Mouse (Mus musculus) megakaryocyte-erythroid progenitor cell, adult 5-6 weeks (primary cell): ENCODE results near the gene Zfp853. TPM values are rescaled to one million over a fixed set of nuclear protein-coding genes. Genes with fewer than 3 reads are reported as not detected.

Experiments
- ATAC-seq: replicated peaks from 2 replicates; pipeline ENCODE4 v1.8.0; 2016; ENCODE audit warnings: mild to moderate bottlenecking, inconsistent platforms; ENCODE audit not compliant: severe bottlenecking, poor library complexity, low FRiP score, low TSS enrichment
- total RNA-seq, 2 experiments: library from RNA; stranded (forward) in 1 of 2; stranded (reverse) in 1 of 2; fragments of 200-1000, 215-1000 nt in 1 of 2; fragments of >200 nt in 1 of 2; fragmentation: Nextera tagmentation in 1 of 2; gene quantifications; 2 replicates each; pipeline ENCODE4 v1.2.3; 2014 to 2017

Gene Zfp853
- total RNA-seq, 2 experiments from 2014 or later = not detected

DNA sequence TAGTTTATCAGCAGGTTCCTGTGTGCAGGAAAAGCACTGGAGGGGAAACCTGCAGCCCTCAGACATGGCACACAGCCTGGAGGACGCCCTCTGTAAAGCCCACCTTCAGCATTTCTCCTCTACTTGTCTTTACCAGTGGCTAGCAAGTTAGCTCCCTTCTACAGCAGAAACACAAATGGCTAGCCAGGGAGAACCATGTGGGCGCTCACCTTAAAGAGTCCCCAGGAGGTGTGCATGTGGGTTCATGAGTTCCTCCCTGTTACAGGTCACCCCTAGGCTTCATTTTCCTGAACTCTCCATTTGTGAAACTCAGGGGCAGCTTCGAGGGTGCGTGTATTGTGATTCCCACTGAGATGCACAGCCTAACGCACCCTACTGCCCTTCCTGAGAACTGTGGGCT, 37.6 kb downstream of the Zfp853 start:
- no peak for ATAC-seq

DNA sequence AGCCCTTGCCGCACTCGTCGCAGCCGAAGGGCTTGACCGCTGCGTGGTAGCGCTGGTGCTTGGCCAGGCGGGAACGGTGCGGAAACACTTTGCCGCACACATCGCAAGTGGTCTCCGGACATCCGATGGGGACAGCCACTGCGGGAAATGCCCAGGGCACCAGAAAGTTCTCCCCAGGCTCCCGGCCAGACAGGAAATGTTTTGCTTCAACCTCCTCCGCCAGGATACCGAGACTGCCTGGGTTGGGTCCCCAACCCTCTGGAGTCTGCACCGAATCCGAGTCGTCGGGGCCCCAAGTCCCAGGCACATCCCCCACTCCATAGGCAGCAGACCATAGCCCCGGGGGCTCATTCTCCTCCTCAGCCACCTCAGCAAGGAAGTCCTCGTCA, 38.3 kb downstream of the Zfp853 start:
- no peak for ATAC-seq

DNA sequence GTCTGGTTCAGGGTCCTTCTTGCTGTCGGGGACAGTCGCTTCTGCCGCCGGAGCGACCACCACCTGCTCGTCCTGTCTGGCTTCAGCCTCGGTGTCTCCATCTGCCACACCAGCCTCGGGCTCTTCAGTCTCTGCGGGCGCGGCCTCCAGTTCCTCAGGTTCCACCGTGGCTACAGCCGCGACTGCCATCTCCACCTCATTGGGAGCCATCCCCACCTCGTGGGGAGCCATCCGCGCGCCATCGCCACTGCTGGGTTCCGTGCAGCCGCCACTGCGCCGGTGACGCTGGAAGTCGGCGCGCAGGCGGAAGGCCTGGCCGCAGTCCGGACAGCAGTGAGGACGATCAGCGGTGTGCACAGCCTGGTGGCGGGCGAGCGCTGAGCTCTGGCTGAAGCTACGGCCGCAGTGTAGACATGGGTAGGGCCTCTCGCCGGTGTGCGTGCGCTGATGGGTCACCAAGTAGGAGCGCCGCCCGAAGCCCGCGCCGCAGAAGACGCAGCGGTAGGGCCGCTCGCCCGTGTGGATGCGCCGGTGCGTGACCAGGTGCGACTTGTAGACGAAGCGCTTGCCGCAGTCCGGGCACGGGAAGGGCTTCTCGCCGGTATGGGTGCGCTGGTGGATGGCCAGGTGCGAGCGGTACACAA, 38.8 kb downstream of the Zfp853 start:
- ATAC-seq = no peak

DNA sequence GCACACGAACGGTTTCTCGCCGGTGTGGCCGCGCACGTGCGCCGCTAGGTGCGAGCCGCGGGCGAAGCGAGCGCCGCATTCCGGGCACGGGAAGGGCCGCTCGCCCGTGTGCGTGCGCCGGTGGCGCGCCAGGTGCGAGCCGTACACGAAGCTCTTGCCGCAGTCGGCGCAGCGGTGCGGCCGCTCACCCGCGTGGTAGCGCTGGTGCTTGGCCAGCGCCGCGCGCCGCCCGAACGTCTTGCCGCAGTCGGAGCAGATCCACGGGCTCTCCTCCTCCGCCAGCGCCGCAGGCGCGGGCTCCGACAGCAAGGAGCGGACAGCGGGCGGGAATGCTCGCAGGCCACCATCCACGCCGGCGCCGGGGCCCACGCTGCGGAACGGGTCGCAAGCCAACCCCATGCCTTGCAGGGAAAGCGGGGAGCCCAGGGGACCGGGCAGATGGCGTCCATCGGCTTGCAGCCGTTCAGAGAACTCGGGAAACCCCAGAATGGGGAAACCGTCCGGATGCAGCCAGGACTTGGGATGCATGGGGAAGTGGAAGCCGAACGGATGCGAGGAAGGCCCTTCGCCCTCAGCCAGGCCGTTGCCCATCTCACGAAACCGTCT, 39.4 kb downstream of the Zfp853 start:
- no peak for ATAC-seq

DNA sequence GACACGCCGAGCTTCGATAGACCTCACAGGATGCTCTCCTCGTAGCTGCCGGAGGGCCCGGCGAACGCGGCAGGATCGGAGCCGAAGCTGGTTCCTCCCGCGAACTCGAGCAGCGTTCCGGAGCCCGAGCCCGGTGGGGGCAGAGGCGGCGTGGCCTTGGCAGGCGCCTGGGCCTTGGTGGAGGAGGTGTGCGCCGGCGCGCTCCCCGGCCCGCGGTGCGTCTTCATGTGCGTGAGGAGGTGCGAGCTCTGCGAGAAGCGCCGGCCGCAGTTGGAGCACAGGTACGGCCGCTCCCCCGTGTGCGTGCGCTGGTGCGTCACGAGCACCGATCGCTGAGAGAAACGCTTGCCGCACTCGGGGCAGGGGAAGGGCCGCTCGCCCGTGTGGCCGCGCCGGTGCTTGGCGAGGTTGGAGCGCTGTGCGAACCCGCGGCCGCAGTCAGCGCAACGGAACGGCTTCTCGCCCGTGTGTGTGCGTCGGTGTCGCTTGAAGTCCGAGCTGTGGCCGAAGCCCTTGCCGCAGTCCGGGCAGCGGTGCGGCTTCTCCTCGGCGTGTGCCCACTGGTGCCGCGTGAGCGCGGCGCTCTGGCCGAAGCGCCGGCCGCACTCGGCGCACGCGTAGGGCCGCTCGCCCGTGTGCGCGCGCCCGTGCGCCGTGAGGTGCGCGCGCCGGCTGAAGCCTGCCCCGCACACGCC, 40.1 kb downstream of the Zfp853 start:
- no peak for ATAC-seq

DNA sequence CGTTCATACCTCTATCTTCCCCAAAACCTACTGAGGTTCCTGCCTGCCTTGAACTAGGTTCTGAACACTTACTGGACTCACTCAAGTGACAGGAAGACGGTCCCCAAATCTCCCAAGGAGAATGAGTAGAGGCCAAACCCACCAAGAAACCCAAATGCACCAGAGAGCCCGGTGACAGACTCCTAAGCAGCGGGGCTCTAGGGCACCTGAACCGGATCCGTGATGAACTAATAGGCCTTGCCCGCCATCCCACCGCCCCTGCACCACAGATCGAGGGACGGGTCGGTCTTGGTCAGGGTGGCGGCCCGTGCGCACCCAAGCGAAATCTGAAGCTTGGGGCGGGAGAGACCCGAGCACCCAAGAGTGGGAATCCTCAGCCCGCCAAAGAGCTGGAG, 40.6 kb downstream of the Zfp853 start:
- ATAC-seq = no peak

DNA sequence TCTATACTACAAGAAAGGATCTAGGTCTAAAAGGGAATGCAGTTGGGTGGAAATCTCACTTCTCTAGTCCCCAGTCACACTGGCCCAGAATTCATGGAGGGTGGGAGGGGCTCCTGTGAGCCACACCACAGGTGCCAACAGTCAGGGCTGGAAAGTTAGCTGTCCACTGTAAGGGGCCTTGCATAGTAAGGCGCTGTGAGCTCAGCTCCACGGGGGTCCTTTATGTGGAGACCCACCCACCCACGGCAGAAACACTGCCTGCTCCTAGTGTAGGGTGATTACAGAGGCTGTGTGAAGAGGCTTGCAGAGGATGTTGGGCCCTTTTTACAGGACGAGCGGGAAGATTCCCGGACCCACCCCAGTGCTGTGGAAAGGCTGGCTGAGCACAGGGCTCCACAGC, 41.4 kb downstream of the Zfp853 start:
- no peak for ATAC-seq

DNA sequence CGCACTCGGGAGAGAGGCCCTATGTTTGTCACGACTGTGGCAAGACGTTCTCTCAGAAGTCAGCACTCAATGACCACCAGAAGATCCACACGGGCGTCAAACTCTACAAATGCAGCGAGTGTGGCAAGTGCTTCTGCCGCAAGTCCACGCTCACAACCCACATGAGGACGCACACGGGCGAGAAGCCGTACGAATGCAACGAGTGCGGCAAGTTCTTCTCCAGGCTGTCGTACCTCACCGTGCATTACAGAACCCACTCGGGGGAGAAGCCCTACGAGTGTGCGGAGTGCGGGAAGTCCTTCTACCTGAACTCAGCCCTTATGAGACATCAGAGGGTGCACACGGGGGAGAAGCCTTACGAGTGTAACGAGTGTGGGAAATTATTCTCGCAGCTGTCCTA, 48.5 kb downstream of the Zfp853 start:
- no peak for ATAC-seq

Other genes with a start within 250 kb of the Zfp853 start
- 41.0 and 62.7 TPM in 2 replicates for gene Rnf216, start 180.6 kb downstream of the Zfp853 start, total RNA-seq (2014; fragmentation: Nextera tagmentation)
- 60.5 and 91.5 TPM in 2 replicates for gene Rnf216, start 180.6 kb downstream of the Zfp853 start, total RNA-seq (2017)
- gene Olfr718-ps1, start 146.0 kb downstream of the Zfp853 start, total RNA-seq (2014; fragmentation: Nextera tagmentation) = not detected in 2 replicates
- gene Olfr718-ps1, start 146.0 kb downstream of the Zfp853 start, total RNA-seq (2017) = not detected in 2 replicates
- 8.4 and 12.6 TPM in 2 replicates for gene Rbak, start 112.8 kb downstream of the Zfp853 start, total RNA-seq (2014; fragmentation: Nextera tagmentation)
- 5.6 and 8.5 TPM in 2 replicates for gene Rbak, start 112.8 kb downstream of the Zfp853 start, total RNA-seq (2017)
- 2.9 TPM in 1 of 2 replicates, not detected in the other for gene Spdye4b, start 112.6 kb downstream of the Zfp853 start, total RNA-seq (2014; fragmentation: Nextera tagmentation)
- gene Spdye4b, start 112.6 kb downstream of the Zfp853 start, total RNA-seq (2017) = not detected in 2 replicates
- not detected in 2 replicates for gene Spdye4a, start 66.7 kb downstream of the Zfp853 start, total RNA-seq (2014; fragmentation: Nextera tagmentation)
- not detected in 2 replicates for gene Spdye4a, start 66.7 kb downstream of the Zfp853 start, total RNA-seq (2017)
- gene Zfp12, start 58.5 kb downstream of the Zfp853 start, total RNA-seq (2014; fragmentation: Nextera tagmentation) = 12.6 and 15.6 TPM in 2 replicates
- 10.6 and 17.4 TPM in 2 replicates for gene Zfp12, start 58.5 kb downstream of the Zfp853 start, total RNA-seq (2017)
- gene Zfp316, start 23.6 kb downstream of the Zfp853 start, total RNA-seq (2014; fragmentation: Nextera tagmentation) = 3.5 and 4.4 TPM in 2 replicates
- gene Zfp316, start 23.6 kb downstream of the Zfp853 start, total RNA-seq (2017) = 2.8 and 3.7 TPM in 2 replicates
- 60.6 and 64.4 TPM in 2 replicates for gene E130309D02Rik, start 21.7 kb upstream of the Zfp853 start, total RNA-seq (2014; fragmentation: Nextera tagmentation)
- 10.5 and 23.6 TPM in 2 replicates for gene E130309D02Rik, start 21.7 kb upstream of the Zfp853 start, total RNA-seq (2017)
- 70.6 and 74.5 TPM in 2 replicates for gene Zdhhc4, start 35.6 kb upstream of the Zfp853 start, total RNA-seq (2014; fragmentation: Nextera tagmentation)
- gene Zdhhc4, start 35.6 kb upstream of the Zfp853 start, total RNA-seq (2017) = 23.2 and 40.8 TPM in 2 replicates
- not detected in 2 replicates for gene Grid2ip, start 63.7 kb upstream of the Zfp853 start, total RNA-seq (2014; fragmentation: Nextera tagmentation)
- not detected in 2 replicates for gene Grid2ip, start 63.7 kb upstream of the Zfp853 start, total RNA-seq (2017)
- 50.5 and 62.6 TPM in 2 replicates for gene Kdelr2, start 110.2 kb upstream of the Zfp853 start, total RNA-seq (2014; fragmentation: Nextera tagmentation)
- 70.8 and 84.3 TPM in 2 replicates for gene Kdelr2, start 110.2 kb upstream of the Zfp853 start, total RNA-seq (2017)
- gene Daglb, start 171.0 kb upstream of the Zfp853 start, total RNA-seq (2014; fragmentation: Nextera tagmentation) = 15.7 and 23.9 TPM in 2 replicates
- gene Daglb, start 171.0 kb upstream of the Zfp853 start, total RNA-seq (2017) = 10.3 and 12.4 TPM in 2 replicates
- gene Rac1, start 234.4 kb upstream of the Zfp853 start, total RNA-seq (2014; fragmentation: Nextera tagmentation) = 140 and 211 TPM in 2 replicates
- 64.1 and 110 TPM in 2 replicates for gene Rac1, start 234.4 kb upstream of the Zfp853 start, total RNA-seq (2017)